Mouse (Mus musculus) limb, embryonic 15.5 days (tissue): ENCODE measurements around the gene Fbxl13. TPM values are rescaled to one million over a fixed set of nuclear protein-coding genes. Genes with fewer than 3 reads are reported as not detected.

Experiments used
- ATAC-seq: fragments of 200-750 bp; cut with Nextera tagmentation; 2 replicates; pipeline ENCODE4 v1.8.0; 2017; ENCODE audit warnings: low read depth, moderate TSS enrichment; ENCODE audit not compliant: insufficient number of reproducible peaks, low FRiP score, low TSS enrichment
- H3K27ac ChIP-seq: fragments of 300-500 bp; sonication (generic); 2 replicates; pipeline ENCODE4 v1.5.1; 2015; ENCODE audit warnings: moderate library complexity, mild to moderate bottlenecking, inconsistent platforms
- H3K27me3 ChIP-seq: fragments of 300-500 bp; sonication (generic); 2 replicates; pipeline ENCODE4 v1.6.1; 2015; ENCODE audit warnings: inconsistent platforms
- H3K36me3 ChIP-seq: fragments of 300-500 bp; sonication (generic); 2 replicates; pipeline ENCODE4 v1.6.1; 2015; ENCODE audit warnings: inconsistent platforms
- H3K4me1 ChIP-seq: fragments of 300-500 bp; sonication (generic); 2 replicates; pipeline ENCODE4 v1.6.1; 2015; ENCODE audit warnings: inconsistent platforms
- H3K4me2 ChIP-seq: fragments of 300-500 bp; sonication (generic); 2 replicates; pipeline ENCODE4 v1.6.1; 2015; ENCODE audit warnings: mild to moderate bottlenecking, inconsistent platforms
- H3K4me3 ChIP-seq: fragments of 300-500 bp; sonication (generic); 2 replicates; pipeline ENCODE4 v1.5.1; 2015; ENCODE audit warnings: mild to moderate bottlenecking, inconsistent platforms
- H3K9ac ChIP-seq: fragments of 300-500 bp; sonication (generic); 2 replicates; pipeline ENCODE4 v1.6.1; 2015; ENCODE audit warnings: inconsistent platforms
- H3K9me3 ChIP-seq: fragments of 300-500 bp; sonication (generic); 2 replicates; pipeline ENCODE4 v1.6.1; 2016; ENCODE audit warnings: inconsistent platforms
- WGBS: fragments of 180-500 bp; shearing (Covaris S2); methylation state at CpG from one replicate; pipeline ENCODE4 v1.1.7; 2015; 5-methylcytosine and 5-hydroxymethylcytosine counted together
- polyA plus RNA-seq: library from polyadenylated mRNA; unstranded; fragments of >200 nt; fragmentation: Nextera tagmentation; extraction: Ambion mirVana; gene quantifications from 2 replicates; pipeline ENCODE4 v1.2.1, GENCODE M21; 2015

The Fbxl13 gene
- polyA plus RNA-seq, 1 experiment from 2014 or later = not detected

DNA sequence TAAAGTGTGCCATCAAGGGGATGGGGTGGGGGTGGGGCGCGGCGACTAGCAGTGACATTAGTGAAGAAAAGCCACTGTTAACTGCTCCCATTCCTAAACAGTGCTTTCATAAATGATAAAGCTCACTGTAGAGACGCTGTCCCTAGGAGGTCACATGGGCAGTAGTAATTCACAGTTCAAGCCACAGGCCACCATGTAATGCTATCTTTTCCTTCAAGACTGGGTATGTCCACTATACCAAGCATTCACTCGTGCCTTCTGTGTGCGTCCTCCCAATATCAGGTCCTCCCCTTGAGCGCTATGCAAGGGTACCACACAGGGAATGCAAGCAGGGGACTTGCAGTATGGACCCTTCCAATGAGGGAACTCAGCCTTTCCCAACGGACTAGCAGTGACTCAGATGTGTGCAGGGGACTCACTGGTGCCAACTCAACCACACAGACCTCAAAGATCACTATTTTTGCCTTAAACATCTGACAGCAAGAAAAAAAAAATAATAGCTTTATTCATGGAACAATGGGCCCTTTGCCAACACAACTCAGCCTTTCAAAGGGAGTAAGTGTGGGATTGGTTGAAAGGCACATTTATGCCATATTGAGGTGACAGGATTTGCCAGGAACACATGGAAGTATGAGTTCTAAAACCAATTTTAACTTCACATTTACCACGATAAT is 79.9 kb downstream of the Fbxl13 start:
- H3K36me3 ChIP-seq = peaks cover 22% of the 10 kb centered on the region
- H3K27me3 ChIP-seq = no peaks in the 10 kb centered on the region
- no peaks in the 10 kb centered on the region for H3K9me3 ChIP-seq
- no peak overlapping the region for H3K9ac ChIP-seq
- no peak for ATAC-seq
- no peak overlapping the region for H3K4me3 ChIP-seq
- WGBS = 72% methylated on average over 9 of the region's 9 CpGs
- no peak overlapping the region for H3K4me2 ChIP-seq
- H3K4me1 ChIP-seq = peaks cover 10% of the 10 kb centered on the region
- peak overlapping the region; percentile 72; the same call in 1 of the 2 replicates for H3K27ac ChIP-seq

DNA sequence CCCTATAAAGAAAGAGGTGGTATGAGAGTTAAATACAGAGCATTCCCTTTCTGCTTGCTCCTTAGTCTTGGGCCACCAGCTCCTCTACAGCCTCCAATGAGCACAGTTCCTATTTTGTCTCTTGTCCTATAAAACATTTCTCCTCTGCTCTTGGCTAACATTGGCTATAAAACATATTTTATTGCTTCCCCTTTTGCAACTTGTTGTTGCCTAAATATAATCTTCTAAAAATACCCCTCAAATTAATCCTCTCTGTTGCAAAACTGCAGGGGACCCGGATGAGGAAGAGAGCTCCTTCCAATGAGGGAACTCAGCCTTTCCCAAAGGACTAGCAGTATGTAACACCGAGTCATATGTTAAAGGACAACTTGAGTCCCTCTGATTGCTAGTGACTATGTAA is 81.5 kb downstream of the Fbxl13 start:
- Histone ChIP-seq H3K4me3 (no peak overlapping the region), H3K9ac (no peak overlapping the region), H3K4me2 (no peak overlapping the region), H3K9me3 (no peaks in the 10 kb centered on the region), H3K27ac (no peak overlapping the region), H3K36me3 (peaks cover 19% of the 10 kb centered on the region), H3K27me3 (no peaks in the 10 kb centered on the region), H3K4me1 (peaks cover 13% of the 10 kb centered on the region)
- 58% methylated on average over 2 of the region's 2 CpGs for WGBS
- no peak for ATAC-seq

DNA sequence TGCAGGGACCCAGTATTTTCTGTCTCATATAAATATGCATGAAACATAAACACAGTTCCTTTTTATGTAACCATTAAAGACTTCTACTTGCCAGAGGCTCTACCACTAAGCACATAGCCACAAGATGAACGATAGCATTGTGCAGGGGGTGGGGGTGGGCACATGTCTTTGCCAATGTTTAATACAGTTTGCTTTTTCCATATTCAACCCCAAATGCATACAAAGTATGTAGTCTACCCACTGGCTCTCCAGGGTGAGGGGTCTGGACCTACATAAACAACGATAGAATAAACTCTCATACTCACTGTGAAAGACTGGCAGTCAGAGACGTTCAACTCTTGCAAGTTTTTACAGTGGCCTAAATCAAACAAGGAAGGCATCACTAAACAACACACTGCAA is 88.9 kb downstream of the Fbxl13 start:
- ATAC-seq = peak; percentile 55; the same call in 1 of the 2 replicates

DNA sequence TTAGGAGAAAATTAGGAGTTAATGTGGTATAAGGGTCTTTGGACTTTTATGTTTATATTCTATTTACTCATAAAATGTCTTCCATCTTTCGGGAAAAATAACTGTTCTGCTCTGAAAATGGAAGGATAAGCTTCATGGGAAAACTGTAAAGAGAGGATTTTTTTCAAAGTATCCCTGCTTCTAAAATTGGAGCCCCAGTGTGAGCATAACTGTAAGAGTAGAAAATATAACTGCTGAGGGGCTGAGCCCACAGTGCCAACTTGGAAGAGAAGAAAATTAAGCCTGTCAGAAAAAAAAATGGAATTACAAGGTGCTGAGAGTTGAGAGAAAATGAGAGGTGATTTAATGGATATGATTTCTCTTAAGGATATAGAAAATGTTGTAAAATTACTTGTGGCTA is 90.7 kb downstream of the Fbxl13 start:
- Histone ChIP-seq H3K9ac (no peak overlapping the region), H3K36me3 (peaks cover 5% of the 10 kb centered on the region; the same call in 1 of the 2 replicates)
- 69% methylated on average over 1 of the region's 1 CpGs for WGBS

More for the DNA sequence above, 88.9 kb downstream of the Fbxl13 start:
- Histone ChIP-seq H3K9ac (no peak overlapping the region), H3K9me3 (no peaks in the 10 kb centered on the region), H3K4me1 (peaks cover 23% of the 10 kb centered on the region), H3K36me3 (peaks cover 17% of the 10 kb centered on the region), H3K4me3 (no peak overlapping the region), H3K27me3 (no peaks in the 10 kb centered on the region), H3K4me2 (no peak overlapping the region), H3K27ac (0 out of 2 replicates have a peak overlapping the region, but pooled peaks have one; percentile 14)
- WGBS = 55% methylated on average over 3 of the region's 3 CpGs

DNA sequence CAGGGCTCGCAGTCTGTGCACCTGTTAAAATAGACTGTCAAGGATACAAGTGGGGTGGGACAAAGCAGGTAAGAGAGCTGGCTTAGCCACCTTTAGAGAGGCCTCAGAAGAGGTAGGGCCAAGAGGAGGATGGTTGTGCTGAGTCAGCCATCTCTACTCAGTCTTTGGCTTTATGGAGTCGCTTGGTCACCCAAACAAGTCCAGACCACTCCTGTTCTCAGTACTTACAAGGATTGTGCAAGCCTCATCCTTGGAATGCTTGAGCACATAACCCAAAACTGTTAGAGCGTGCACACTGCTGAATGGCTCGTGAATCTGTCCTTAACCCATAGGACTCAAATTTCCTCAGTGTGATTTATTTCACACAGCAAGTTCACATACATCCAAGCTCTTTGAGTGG is 91.7 kb downstream of the Fbxl13 start:
- Histone ChIP-seq H3K4me2 (no peak overlapping the region), H3K27me3 (no peaks in the 10 kb centered on the region), H3K9me3 (no peaks in the 10 kb centered on the region), H3K4me1 (peaks cover 19% of the 10 kb centered on the region), H3K27ac (no peak overlapping the region), H3K4me3 (no peak overlapping the region), H3K9ac (no peak overlapping the region), H3K36me3 (peaks cover 5% of the 10 kb centered on the region; the same call in 1 of the 2 replicates)
- ATAC-seq = no peak
- 64% methylated on average over 4 of the region's 4 CpGs for WGBS

More for the DNA sequence above, 90.7 kb downstream of the Fbxl13 start:
- Histone ChIP-seq H3K9me3 (no peaks in the 10 kb centered on the region), H3K4me2 (no peak overlapping the region), H3K27ac (0 out of 2 replicates have a peak overlapping the region, but pooled peaks have one; percentile 34), H3K4me1 (peaks cover 19% of the 10 kb centered on the region), H3K4me3 (no peak overlapping the region), H3K27me3 (no peaks in the 10 kb centered on the region)
- ATAC-seq = no peak

DNA sequence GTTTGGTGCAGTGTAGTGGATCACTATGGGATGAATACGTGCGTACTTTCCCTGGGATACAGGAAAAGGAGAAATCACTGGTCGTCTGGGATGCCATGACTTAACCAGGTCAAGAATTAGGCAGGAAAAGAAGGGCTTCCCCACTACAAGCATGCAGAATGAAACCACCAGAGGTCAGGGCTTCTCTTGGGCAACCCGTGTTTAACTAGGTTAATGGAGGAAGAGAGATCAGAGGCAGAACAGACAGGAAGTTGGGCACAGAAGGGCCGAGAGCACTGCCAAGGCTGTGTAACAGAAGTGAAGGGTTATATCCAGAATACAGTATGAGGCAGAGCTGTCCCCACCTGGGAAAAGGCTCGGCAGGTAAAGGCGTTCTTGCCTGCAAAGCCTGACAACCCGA is 98.4 kb downstream of the Fbxl13 start:
- Histone ChIP-seq H3K9ac (no peak overlapping the region), H3K27me3 (no peaks in the 10 kb centered on the region), H3K4me1 (peaks cover 17% of the 10 kb centered on the region), H3K9me3 (no peaks in the 10 kb centered on the region), H3K4me2 (no peak overlapping the region), H3K27ac (no peak overlapping the region), H3K4me3 (no peak overlapping the region), H3K36me3 (peaks cover 8% of the 10 kb centered on the region; the same call in 1 of the 2 replicates)
- WGBS = 71% methylated on average over 8 of the region's 8 CpGs
- ATAC-seq = no peak

DNA sequence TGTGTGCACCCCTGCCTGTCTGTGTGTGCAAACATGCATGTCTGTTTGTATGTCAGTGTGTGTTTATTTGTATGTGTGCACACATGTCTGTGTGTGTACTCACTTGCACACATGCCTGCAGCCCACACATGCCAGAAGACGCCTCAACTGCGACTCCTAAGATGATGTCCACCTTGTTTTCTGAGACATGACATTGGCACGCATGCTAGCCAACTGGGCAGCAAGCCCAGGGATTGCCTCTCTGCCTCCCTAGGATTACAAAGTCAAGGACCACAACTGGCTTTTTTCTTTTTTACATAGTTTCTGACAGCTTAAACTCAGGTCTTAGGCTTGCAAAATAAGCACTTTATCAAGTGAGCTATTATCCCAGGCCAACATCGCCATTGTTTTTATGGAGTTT is 99.6 kb downstream of the Fbxl13 start:
- H3K27ac ChIP-seq = no peak overlapping the region
- H3K4me2 ChIP-seq = peak overlapping the region; percentile 42
- no peaks in the 10 kb centered on the region for H3K27me3 ChIP-seq
- no peak for ATAC-seq
- H3K36me3 ChIP-seq = peaks cover 3% of the 10 kb centered on the region; the same call in 1 of the 2 replicates
- H3K9me3 ChIP-seq = no peaks in the 10 kb centered on the region
- 72% methylated on average over 4 of the region's 4 CpGs for WGBS
- H3K9ac ChIP-seq = no peak overlapping the region
- peaks cover 17% of the 10 kb centered on the region for H3K4me1 ChIP-seq
- peak overlapping the region; percentile 46 for H3K4me3 ChIP-seq

DNA sequence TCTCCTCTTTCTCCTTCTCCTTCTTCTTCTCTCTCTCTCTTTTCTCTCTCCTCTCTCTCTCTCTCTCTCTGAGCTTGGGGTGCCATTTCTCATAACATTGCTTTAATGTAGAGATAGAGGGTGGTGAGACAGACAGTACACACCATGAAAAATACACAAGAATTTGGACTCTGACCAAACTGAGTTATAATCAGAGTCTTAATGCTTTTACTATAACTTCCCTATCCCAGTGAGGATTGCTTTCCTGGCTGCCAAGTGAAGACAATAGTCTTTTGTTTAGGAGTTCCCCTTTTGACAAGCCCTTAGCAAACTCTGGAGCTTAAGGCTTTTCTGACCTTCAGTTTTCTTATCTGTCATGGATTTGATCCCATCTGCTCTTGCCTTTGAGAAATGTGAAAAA is 100.2 kb downstream of the Fbxl13 start:
- Histone ChIP-seq H3K9ac (no peak overlapping the region), H3K27me3 (no peaks in the 10 kb centered on the region), H3K4me1 (peaks cover 17% of the 10 kb centered on the region), H3K4me2 (peak overlapping the region; percentile 42), H3K4me3 (peak overlapping the region; percentile 46), H3K27ac (peak overlapping the region; percentile 89; the same call in 1 of the 2 replicates), H3K36me3 (peaks cover 3% of the 10 kb centered on the region; the same call in 1 of the 2 replicates), H3K9me3 (no peaks in the 10 kb centered on the region)
- no peak for ATAC-seq

DNA sequence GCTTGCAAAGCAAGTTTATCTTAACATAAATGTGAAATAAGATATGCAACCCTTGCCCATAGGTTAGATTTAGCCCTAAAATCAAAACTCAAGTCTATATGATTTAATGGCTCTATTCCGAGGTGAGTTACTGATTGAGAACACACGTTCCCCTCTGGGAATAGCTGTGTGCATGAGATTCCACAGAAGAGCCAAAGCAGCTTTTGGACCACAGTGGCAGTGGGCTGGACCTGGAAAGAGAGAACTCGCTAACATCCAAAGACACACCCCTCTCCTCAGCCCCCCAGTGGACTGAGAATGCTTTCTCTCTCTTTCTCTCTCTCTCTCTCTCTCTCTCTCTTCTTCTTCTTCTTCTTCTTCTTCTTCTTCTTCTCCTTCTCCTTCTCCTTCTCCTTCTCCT is 100.6 kb downstream of the Fbxl13 start:
- ATAC-seq = no peak
- Histone ChIP-seq H3K4me1 (peaks cover 17% of the 10 kb centered on the region), H3K4me3 (peak overlapping the region; percentile 46), H3K9ac (peak overlapping the region; percentile 12; the same call in 1 of the 2 replicates), H3K9me3 (no peaks in the 10 kb centered on the region), H3K27me3 (no peaks in the 10 kb centered on the region), H3K27ac (peak overlapping the region; percentile 89), H3K36me3 (peaks cover 3% of the 10 kb centered on the region; the same call in 1 of the 2 replicates), H3K4me2 (peak overlapping the region; percentile 42)
- WGBS = 15% methylated on average over 3 of the region's 3 CpGs

DNA sequence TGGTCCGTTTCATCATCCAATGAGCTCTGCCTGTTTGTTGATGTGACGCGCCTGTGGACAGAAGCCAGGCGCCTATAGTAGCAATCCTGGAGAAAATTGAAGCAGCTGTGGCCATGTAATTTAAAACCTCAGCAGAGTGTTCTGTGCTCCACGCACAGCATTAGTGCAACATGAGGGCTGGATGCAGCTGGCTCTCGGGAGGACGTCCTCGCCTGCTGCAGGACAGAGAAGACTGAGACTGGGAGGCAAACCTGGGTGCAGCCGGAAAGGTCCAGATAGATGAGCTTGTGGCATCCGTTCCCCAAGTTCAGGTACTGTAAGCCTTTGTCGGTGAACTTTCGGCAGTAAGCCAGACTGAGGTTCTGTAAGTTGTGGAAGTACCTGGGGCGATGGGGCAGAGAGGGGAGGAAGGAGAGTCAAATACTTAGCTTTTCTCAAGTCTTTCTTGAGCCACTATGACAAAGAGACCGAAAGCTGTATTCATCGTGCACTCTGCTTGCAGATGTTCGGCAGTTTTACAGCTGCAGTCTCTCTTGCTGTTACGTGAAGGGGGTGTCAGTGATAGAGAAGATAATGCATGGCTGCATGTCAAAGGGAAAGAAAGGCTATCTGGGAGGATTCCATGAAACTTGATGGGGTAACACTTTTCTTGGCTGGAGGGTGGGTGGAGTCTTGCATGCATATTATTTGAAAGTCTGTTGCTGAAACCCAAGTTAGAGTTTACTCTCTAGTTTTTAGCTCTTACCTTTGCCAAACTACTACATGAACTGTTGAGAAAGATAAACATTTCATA is 101.8 kb downstream of the Fbxl13 start, which contains the start of gene Lrrc17:
Gene Lrrc17 (plus strand): TSS at position 151 of the 793 bp plus-strand sequence.
- no peaks in the 10 kb centered on the region for H3K27me3 ChIP-seq

DNA sequence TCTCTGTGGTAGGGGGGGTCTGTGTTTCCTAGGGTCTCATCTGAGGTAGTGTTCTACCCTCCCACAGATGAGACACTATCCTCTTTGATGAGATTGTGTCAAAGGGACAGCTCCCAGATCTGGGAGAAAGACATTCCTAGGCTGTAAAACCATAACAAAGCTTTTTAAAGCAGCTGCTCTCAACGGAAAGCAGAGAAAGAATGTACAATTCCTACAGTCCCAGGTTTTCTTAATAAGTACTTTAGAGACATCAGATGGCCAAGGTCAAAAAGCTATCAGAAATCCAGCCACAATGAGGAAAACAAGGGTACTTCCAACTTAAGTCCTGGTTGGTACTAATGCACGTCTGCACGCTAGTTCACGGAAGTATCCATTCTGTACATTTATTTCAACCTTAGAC is 103.2 kb downstream of the Fbxl13 start:
- Histone ChIP-seq H3K27ac (no peak overlapping the region), H3K9me3 (no peaks in the 10 kb centered on the region)

More for the DNA sequence above, 101.8 kb downstream of the Fbxl13 start, which contains the start of gene Lrrc17:
- WGBS = 9% methylated on average over 17 of the region's 17 CpGs
- Histone ChIP-seq H3K4me1 (peaks cover 17% of the 10 kb centered on the region), H3K27ac (peak within 1 kb of the TSS; percentile 89), H3K9ac (peak within 1 kb of the TSS; percentile 35), H3K4me3 (peak within 1 kb of the TSS; percentile 46), H3K36me3 (peaks cover 3% of the 10 kb centered on the region; the same call in 1 of the 2 replicates), H3K9me3 (no peaks in the 10 kb centered on the region), H3K4me2 (peak within 1 kb of the TSS; percentile 42)
- ATAC-seq = peak; percentile 79

DNA sequence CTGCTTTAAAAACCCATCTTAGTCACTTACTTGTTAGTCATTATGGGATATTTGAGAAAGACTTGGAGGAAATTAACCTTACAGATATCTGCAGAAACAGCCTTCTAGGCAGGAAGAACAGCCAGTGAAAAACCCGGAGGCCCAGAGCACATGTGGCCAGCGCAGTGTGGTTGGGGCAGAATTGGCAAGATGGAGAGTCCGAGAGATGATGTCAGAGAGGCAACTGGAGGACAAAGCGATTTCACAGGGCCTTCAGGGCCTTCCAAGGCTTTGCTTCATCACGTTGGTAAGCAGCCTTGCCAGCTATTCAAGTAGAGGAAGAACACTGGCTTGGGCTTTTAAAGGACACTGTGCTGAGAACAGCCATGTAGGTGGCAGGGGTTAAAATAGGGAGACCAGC is 112.5 kb downstream of the Fbxl13 start:
- Histone ChIP-seq H3K4me3 (no peak overlapping the region), H3K9ac (no peak overlapping the region), H3K4me1 (no peaks in the 10 kb centered on the region), H3K36me3 (no peaks in the 10 kb centered on the region), H3K27ac (no peak overlapping the region), H3K4me2 (no peak overlapping the region), H3K27me3 (no peaks in the 10 kb centered on the region), H3K9me3 (no peaks in the 10 kb centered on the region)
- ATAC-seq = no peak
- 60% methylated on average over 5 of the region's 5 CpGs for WGBS

More for the DNA sequence above, 103.2 kb downstream of the Fbxl13 start:
- ATAC-seq = no peak
- no peak overlapping the region for H3K4me2 ChIP-seq
- no peaks in the 10 kb centered on the region for H3K36me3 ChIP-seq
- 64% methylated on average over 4 of the region's 4 CpGs for WGBS
- peaks cover 14% of the 10 kb centered on the region for H3K4me1 ChIP-seq
- no peaks in the 10 kb centered on the region for H3K27me3 ChIP-seq
- no peak overlapping the region for H3K4me3 ChIP-seq
- no peak overlapping the region for H3K9ac ChIP-seq
